Mouse (Mus musculus): ENCODE measurements at regions not wholly inside any gene's neighbourhood (a gene's known extent, or its start where the extent isn't known, plus 50 kb on each side); places are given as distances from the start of the nearest gene placed in this dataset.

GRCm38 (mm10) chr8:8324520-8324919 is 336.5 kb downstream of the Efnb2 start:
- no peaks in the 10 kb centered on the region for H3K9me3 ChIP-seq
- H3K36me3 ChIP-seq: no peaks in the 10 kb centered on the region
- ATAC-seq (ENCODE audit: low read depth): no peak
- H3K27ac ChIP-seq (replicated peaks): no peak overlapping the region
- peaks cover 5% of the 10 kb centered on the region; the same call in 1 of the 2 replicates for H3K27me3 ChIP-seq
- peaks cover 11% of the 10 kb centered on the region for H3K4me1 ChIP-seq (replicated peaks)
- no peak overlapping the region for H3K9ac ChIP-seq
- H3K4me2 ChIP-seq: no peak overlapping the region
- 58% methylated on average over 5 of the region's 5 CpGs for WGBS
- no peak overlapping the region for H3K4me3 ChIP-seq

GRCm38 (mm10) chr8:8308253-8308652 is 352.8 kb downstream of the Efnb2 start:
- no peak overlapping the region for H3K4me2 ChIP-seq
- no peak for ATAC-seq (ENCODE audit: low read depth)
- no peaks in the 10 kb centered on the region for H3K36me3 ChIP-seq
- H3K4me1 ChIP-seq (replicated peaks): peaks cover 6% of the 10 kb centered on the region; the same call in 1 of the 2 replicates
- no peak overlapping the region for H3K4me3 ChIP-seq
- H3K27me3 ChIP-seq: no peaks in the 10 kb centered on the region
- 60% methylated on average over 7 of the region's 7 CpGs for WGBS
- no peak overlapping the region for H3K9ac ChIP-seq
- H3K27ac ChIP-seq (replicated peaks): no peak overlapping the region
- H3K9me3 ChIP-seq: no peaks in the 10 kb centered on the region

- Histone ChIP-seq H3K4me3 (no peak overlapping the region), H3K27me3 (no peaks in the 10 kb centered on the region), H3K9ac (no peak overlapping the region), H3K27ac (replicated peaks) (no peak overlapping the region), H3K4me2 (no peak overlapping the region), H3K4me1 (replicated peaks) (peaks cover 6% of the 10 kb centered on the region; the same call in 1 of the 2 replicates), H3K36me3 (no peaks in the 10 kb centered on the region), H3K9me3 (no peaks in the 10 kb centered on the region)
- no peak for ATAC-seq (ENCODE audit: low read depth)
- WGBS: 86% methylated on average over 9 of the region's 9 CpGs
Measured at GRCm38 (mm10) chr8:8307487-8307886, 353.6 kb downstream of the Efnb2 start.

GRCm38 (mm10) chr8:8299965-8300767 is 360.9 kb downstream of the Efnb2 start:
- H3K27ac ChIP-seq (replicated peaks): no peak overlapping the region
- ATAC-seq (ENCODE audit: low read depth): no peak
- H3K4me2 ChIP-seq: no peak overlapping the region
- H3K4me3 ChIP-seq: no peak overlapping the region
- no peaks in the 10 kb centered on the region for H3K9me3 ChIP-seq
- WGBS: 67% methylated on average over 6 of the region's 6 CpGs
- H3K4me1 ChIP-seq (replicated peaks): no peaks in the 10 kb centered on the region
- H3K36me3 ChIP-seq: no peaks in the 10 kb centered on the region
- no peaks in the 10 kb centered on the region for H3K27me3 ChIP-seq
- H3K9ac ChIP-seq: no peak overlapping the region

- no peaks in the 10 kb centered on the region for H3K27me3 ChIP-seq
- no peak overlapping the region for H3K4me2 ChIP-seq
- H3K36me3 ChIP-seq: no peaks in the 10 kb centered on the region
- no peak overlapping the region for H3K27ac ChIP-seq (replicated peaks)
- 64% methylated on average over 6 of the region's 6 CpGs for WGBS
- no peak overlapping the region for H3K9ac ChIP-seq
- no peaks in the 10 kb centered on the region for H3K9me3 ChIP-seq
- no peak for ATAC-seq (ENCODE audit: low read depth)
- no peaks in the 10 kb centered on the region for H3K4me1 ChIP-seq (replicated peaks)
- H3K4me3 ChIP-seq: no peak overlapping the region
Measured at GRCm38 (mm10) chr8:8292577-8293247, 368.3 kb downstream of the Efnb2 start.

- Histone ChIP-seq H3K9me3 (no peaks in the 10 kb centered on the region), H3K9ac (no peak overlapping the region), H3K4me2 (no peak overlapping the region), H3K36me3 (no peaks in the 10 kb centered on the region), H3K27ac (replicated peaks) (no peak overlapping the region), H3K4me1 (replicated peaks) (no peaks in the 10 kb centered on the region), H3K4me3 (no peak overlapping the region), H3K27me3 (no peaks in the 10 kb centered on the region)
- no peak for ATAC-seq (ENCODE audit: low read depth)
- WGBS: 87% methylated on average over 4 of the region's 4 CpGs
Measured at GRCm38 (mm10) chr8:8285876-8286275, 375.2 kb downstream of the Efnb2 start.

GRCm38 (mm10) chr8:8274987-8275386 is 386.1 kb downstream of the Efnb2 start:
- no peak for ATAC-seq (ENCODE audit: low read depth)
- no peak overlapping the region for H3K4me2 ChIP-seq
- no peak overlapping the region for H3K9ac ChIP-seq
- no peaks in the 10 kb centered on the region for H3K4me1 ChIP-seq (replicated peaks)
- H3K36me3 ChIP-seq: no peaks in the 10 kb centered on the region
- no peaks in the 10 kb centered on the region for H3K27me3 ChIP-seq
- no peaks in the 10 kb centered on the region for H3K9me3 ChIP-seq
- no peak overlapping the region for H3K4me3 ChIP-seq
- H3K27ac ChIP-seq (replicated peaks): no peak overlapping the region
- 59% methylated on average over 1 of the region's 1 CpGs for WGBS

- Histone ChIP-seq H3K4me3 (no peak overlapping the region), H3K4me1 (replicated peaks) (no peaks in the 10 kb centered on the region), H3K9ac (no peak overlapping the region), H3K4me2 (no peak overlapping the region), H3K27ac (replicated peaks) (no peak overlapping the region), H3K9me3 (no peaks in the 10 kb centered on the region), H3K27me3 (no peaks in the 10 kb centered on the region), H3K36me3 (no peaks in the 10 kb centered on the region)
- 86% methylated on average over 3 of the region's 3 CpGs for WGBS
- ATAC-seq (ENCODE audit: low read depth): no peak
Measured at GRCm38 (mm10) chr8:8274211-8274641, 386.8 kb downstream of the Efnb2 start.

- no peak for ATAC-seq (ENCODE audit: low read depth)
- peaks cover 9% of the 10 kb centered on the region; the same call in 1 of the 2 replicates for H3K4me1 ChIP-seq (replicated peaks)
Measured at GRCm38 (mm10) chr8:8258855-8259254, 402.2 kb downstream of the Efnb2 start.

GRCm38 (mm10) chr8:8258231-8258638 is 402.8 kb downstream of the Efnb2 start:
- no peak overlapping the region for H3K27ac ChIP-seq (replicated peaks)
- 3% methylated on average over 9 of the region's 9 CpGs for WGBS
- peak; percentile 53; the same call in 1 of the 2 replicates for ATAC-seq (ENCODE audit: low read depth)
- peaks cover 9% of the 10 kb centered on the region; the same call in 1 of the 2 replicates for H3K4me1 ChIP-seq (replicated peaks)
- no peaks in the 10 kb centered on the region for H3K9me3 ChIP-seq
- no peak overlapping the region for H3K9ac ChIP-seq
- H3K4me3 ChIP-seq: no peak overlapping the region
- peak overlapping the region; percentile 15; the same call in 1 of the 2 replicates for H3K4me2 ChIP-seq
- no peaks in the 10 kb centered on the region for H3K27me3 ChIP-seq
- no peaks in the 10 kb centered on the region for H3K36me3 ChIP-seq

More at GRCm38 (mm10) chr8:8258855-8259254, 402.2 kb downstream of the Efnb2 start:
- no peak overlapping the region for H3K9ac ChIP-seq
- H3K4me2 ChIP-seq: no peak overlapping the region
- H3K4me3 ChIP-seq: no peak overlapping the region
- WGBS: 61% methylated on average over 7 of the region's 7 CpGs
- H3K36me3 ChIP-seq: no peaks in the 10 kb centered on the region
- no peak overlapping the region for H3K27ac ChIP-seq (replicated peaks)
- H3K9me3 ChIP-seq: no peaks in the 10 kb centered on the region
- H3K27me3 ChIP-seq: no peaks in the 10 kb centered on the region

- no peaks in the 10 kb centered on the region for H3K9me3 ChIP-seq
- H3K4me2 ChIP-seq: no peak overlapping the region
- no peak overlapping the region for H3K27ac ChIP-seq (replicated peaks)
- no peak overlapping the region for H3K4me3 ChIP-seq
- peaks cover 9% of the 10 kb centered on the region; the same call in 1 of the 2 replicates for H3K4me1 ChIP-seq (replicated peaks)
- H3K27me3 ChIP-seq: no peaks in the 10 kb centered on the region
- H3K9ac ChIP-seq: no peak overlapping the region
- ATAC-seq (ENCODE audit: low read depth): no peak
- no peaks in the 10 kb centered on the region for H3K36me3 ChIP-seq
- WGBS: 45% methylated on average over 1 of the region's 1 CpGs
Measured at GRCm38 (mm10) chr8:8256327-8256726, 404.7 kb downstream of the Efnb2 start.

GRCm38 (mm10) chr8:8254446-8254845 is 406.6 kb downstream of the Efnb2 start:
- 92% methylated on average over 3 of the region's 3 CpGs for WGBS
- Histone ChIP-seq H3K27me3 (no peaks in the 10 kb centered on the region), H3K4me3 (no peak overlapping the region), H3K9ac (no peak overlapping the region), H3K9me3 (no peaks in the 10 kb centered on the region), H3K36me3 (no peaks in the 10 kb centered on the region), H3K4me1 (replicated peaks) (peaks cover 9% of the 10 kb centered on the region; the same call in 1 of the 2 replicates), H3K4me2 (no peak overlapping the region), H3K27ac (replicated peaks) (no peak overlapping the region)
- ATAC-seq (ENCODE audit: low read depth): no peak
